Mouse (Mus musculus): ENCODE results near the gene Arvcf.

The Arvcf gene

GRCm38 (mm10) chr16:18347931-18348600 is at the start of gene Arvcf, which contains the start of gene Tango2:
Gene Arvcf, plus strand, starts transcription at chr16:18348182.
Gene Tango2, minus strand, starts transcription at chr16:18348103.
- peak; percentile 94 to 97 for DNase-seq (ENCODE audit: inconsistent age in 2 of 2, low spot score in 1 of 2)

- no peak for DNase-seq (ENCODE audit: inconsistent age in 2 of 2, low spot score in 1 of 2)
Measured at GRCm38 (mm10) chr16:18308159-18308558, 39.8 kb upstream of the Arvcf start.

GRCm38 (mm10) chr16:18318992-18319391 is 29.0 kb upstream of the Arvcf start:
- no peak for DNase-seq (ENCODE audit: inconsistent age in 2 of 2, low spot score in 1 of 2)

- no peak for DNase-seq (ENCODE audit: inconsistent age in 2 of 2, low spot score in 1 of 2)
Measured at GRCm38 (mm10) chr16:18321443-18321842, 26.5 kb upstream of the Arvcf start.

- DNase-seq (ENCODE audit: inconsistent age in 2 of 2, low spot score in 1 of 2), result no peak
Measured at GRCm38 (mm10) chr16:18323460-18323859, 24.5 kb upstream of the Arvcf start.

- DNase-seq (ENCODE audit: inconsistent age in 2 of 2, low spot score in 1 of 2), result no peak
Measured at GRCm38 (mm10) chr16:18324031-18324430, 24.0 kb upstream of the Arvcf start.

- DNase-seq (ENCODE audit: inconsistent age in 2 of 2, low spot score in 1 of 2), result no peak
Measured at GRCm38 (mm10) chr16:18325741-18326140, 22.2 kb upstream of the Arvcf start.

- no peak for DNase-seq (ENCODE audit: inconsistent age in 2 of 2, low spot score in 1 of 2)
Measured at GRCm38 (mm10) chr16:18327936-18328335, 20.0 kb upstream of the Arvcf start.

- DNase-seq (ENCODE audit: inconsistent age in 2 of 2, low spot score in 1 of 2), result peak; percentile 19 to 31
Measured at GRCm38 (mm10) chr16:18328524-18328923, 19.5 kb upstream of the Arvcf start.

- peak; percentile 58 to 78 for DNase-seq (ENCODE audit: inconsistent age in 2 of 2, low spot score in 1 of 2)
Measured at GRCm38 (mm10) chr16:18333976-18334375, 14.0 kb upstream of the Arvcf start.

GRCm38 (mm10) chr16:18335981-18336380 is 12.0 kb upstream of the Arvcf start:
- no peak for DNase-seq (ENCODE audit: inconsistent age in 2 of 2, low spot score in 1 of 2)

- DNase-seq (ENCODE audit: inconsistent age in 2 of 2, low spot score in 1 of 2), result peak; percentile 58 to 82
Measured at GRCm38 (mm10) chr16:18337261-18337660, 10.7 kb upstream of the Arvcf start.

GRCm38 (mm10) chr16:18339866-18340265 is 8.1 kb upstream of the Arvcf start:
- DNase-seq (ENCODE audit: inconsistent age in 2 of 2, low spot score in 1 of 2), result peak; percentile 53 to 64

GRCm38 (mm10) chr16:18341605-18342004 is 6.4 kb upstream of the Arvcf start:
- DNase-seq (ENCODE audit: inconsistent age in 2 of 2, low spot score in 1 of 2), result peak in 1 of 2 experiments; percentile 47

GRCm38 (mm10) chr16:18342076-18342475 is 5.9 kb upstream of the Arvcf start:
- no peak for DNase-seq (ENCODE audit: inconsistent age in 2 of 2, low spot score in 1 of 2)

- DNase-seq (ENCODE audit: inconsistent age in 2 of 2, low spot score in 1 of 2), result peak in 1 of 2 experiments; percentile 79
Measured at GRCm38 (mm10) chr16:18342650-18343570, 5.1 kb upstream of the Arvcf start.

GRCm38 (mm10) chr16:18343778-18344177 is 4.2 kb upstream of the Arvcf start:
- DNase-seq (ENCODE audit: inconsistent age in 2 of 2, low spot score in 1 of 2), result peak; percentile 98 to 99

- DNase-seq (ENCODE audit: inconsistent age in 2 of 2, low spot score in 1 of 2), result peak; percentile 89 to 95
Measured at GRCm38 (mm10) chr16:18345243-18345642, 2.7 kb upstream of the Arvcf start.

- DNase-seq (ENCODE audit: inconsistent age in 2 of 2, low spot score in 1 of 2), result peak; percentile 50 to 77
Measured at GRCm38 (mm10) chr16:18348601-18349175, 706 bp downstream of the Arvcf start.

GRCm38 (mm10) chr16:18349761-18350325 is 1.9 kb downstream of the Arvcf start:
- no peak for DNase-seq (ENCODE audit: inconsistent age in 2 of 2, low spot score in 1 of 2)

All from adrenal gland, adult (tissue).